Mouse (Mus musculus): ENCODE data around the gene Pimreg. TPM values are rescaled to one million over a fixed set of nuclear protein-coding genes. Genes with fewer than 3 reads are reported as not detected.

The Pimreg gene
- polyA plus RNA-seq, 1 experiment from 2014 or later: 19.4 TPM

DNA sequence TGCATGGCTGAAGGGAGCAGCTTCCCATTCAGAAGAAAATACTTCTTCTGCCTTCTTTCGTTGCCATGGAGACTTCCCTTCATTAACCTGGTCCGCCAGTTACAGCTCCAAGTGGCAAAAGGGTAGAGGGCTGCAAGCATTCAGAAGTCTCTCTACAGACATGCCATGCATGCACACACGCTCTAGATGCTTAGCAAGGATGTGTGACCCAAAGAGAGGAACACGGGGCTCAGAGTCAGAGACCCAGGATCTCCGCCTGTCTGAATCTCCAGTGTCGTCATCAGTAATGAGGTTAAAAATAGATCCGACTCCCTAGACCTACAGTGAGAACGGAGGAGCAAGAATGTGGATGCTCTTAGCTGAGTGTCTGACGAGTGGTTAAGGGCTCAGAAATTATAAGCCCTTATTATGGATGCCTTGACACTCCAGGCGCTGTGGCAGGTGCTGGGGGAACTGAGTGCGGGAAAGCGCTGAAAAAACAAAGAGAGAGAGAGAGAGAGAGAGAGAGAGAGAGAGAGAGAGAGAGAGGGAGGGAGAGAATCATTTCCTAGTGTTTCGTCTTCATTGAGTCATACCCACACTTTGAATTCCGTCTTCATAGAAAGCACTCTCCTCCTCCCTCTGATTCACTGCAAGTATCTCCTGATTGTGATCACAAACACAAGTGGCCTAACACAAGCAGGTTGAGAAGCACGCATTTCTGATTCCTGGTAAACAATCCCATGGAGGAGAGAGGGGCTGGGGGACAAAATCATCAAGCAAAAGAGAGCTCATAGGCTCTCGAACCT is 2.0 kb upstream of the Pimreg start:
- Histone ChIP-seq H3K4me2 (ENCODE audit: low read length) (peak overlapping the region; percentile 49), H3K27ac (ENCODE audit: low read length) (peak overlapping the region; percentile 74), H3K9me3 (replicated peaks; ENCODE audit: control insufficient read depth, low read length, poor library complexity, severe bottlenecking) (no peaks in the 10 kb centered on the region), H3K4me1 (ENCODE audit: control insufficient read depth, insufficient read depth, low read length) (peaks cover 42% of the 10 kb centered on the region), H3K27me3 (ENCODE audit: control insufficient read depth, insufficient read depth, low read depth, low read length) (no peaks in the 10 kb centered on the region), H3K4me3 (ENCODE audit: low read depth, low read length) (0 out of 2 replicates have a peak overlapping the region, but pooled peaks have one; percentile 4), H3K36me3 (ENCODE audit: control insufficient read depth, insufficient read depth, low read length) (no peaks in the 10 kb centered on the region), H3K9ac (ENCODE audit: low read depth, low read length) (peak overlapping the region; percentile 40)
- ATAC-seq: peak; percentile 52
- WGBS: 14% methylated on average over 16 of the region's 16 CpGs

DNA sequence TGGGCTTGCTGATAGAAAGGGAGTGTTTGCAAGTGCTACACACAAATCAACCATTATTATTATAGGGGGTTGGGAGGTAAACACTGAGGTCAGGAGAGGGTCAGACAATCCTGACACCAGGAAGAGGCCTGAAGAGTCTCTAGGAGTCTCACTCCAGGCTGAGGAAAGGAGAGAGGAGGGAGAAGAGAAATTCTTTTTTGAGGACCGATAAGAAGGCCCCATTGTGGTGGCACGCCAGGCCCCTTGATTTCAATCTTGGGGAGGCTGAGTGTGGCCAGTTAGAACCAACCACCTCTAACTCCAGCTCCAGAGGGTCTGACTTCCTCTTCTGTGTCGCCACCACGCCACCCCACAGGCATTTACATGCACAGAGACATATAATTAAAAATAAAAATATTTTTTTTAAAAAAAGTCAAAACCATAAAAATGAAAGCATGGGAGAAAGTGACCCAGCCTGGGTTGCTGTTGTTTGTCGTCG is 503 bp upstream of the Pimreg start:
- ATAC-seq: no peak
- WGBS: 19% methylated on average over 6 of the region's 6 CpGs
- peak overlapping the region; percentile 62; the same call in 1 of the 2 replicates for H3K9ac ChIP-seq (ENCODE audit: low read depth, low read length)
- peak overlapping the region; percentile 53 for H3K4me3 ChIP-seq (ENCODE audit: low read depth, low read length)
- H3K27me3 ChIP-seq (ENCODE audit: control insufficient read depth, insufficient read depth, low read depth, low read length): no peaks in the 10 kb centered on the region
- H3K36me3 ChIP-seq (ENCODE audit: control insufficient read depth, insufficient read depth, low read length): no peaks in the 10 kb centered on the region
- H3K4me1 ChIP-seq (ENCODE audit: control insufficient read depth, insufficient read depth, low read length): peaks cover 42% of the 10 kb centered on the region
- H3K27ac ChIP-seq (ENCODE audit: low read length): no peak overlapping the region
- no peaks in the 10 kb centered on the region for H3K9me3 ChIP-seq (replicated peaks; ENCODE audit: control insufficient read depth, low read length, poor library complexity, severe bottlenecking)
- H3K4me2 ChIP-seq (ENCODE audit: low read length): peak overlapping the region; percentile 77

GRCm38 (mm10) chr11:72042631-72043030 is 799 bp downstream of the Pimreg start:
- Histone ChIP-seq H3K4me2 (ENCODE audit: low read length) (peak overlapping the region; percentile 77), H3K9me3 (replicated peaks; ENCODE audit: control insufficient read depth, low read length, poor library complexity, severe bottlenecking) (no peaks in the 10 kb centered on the region), H3K27ac (ENCODE audit: low read length) (no peak overlapping the region), H3K9ac (ENCODE audit: low read depth, low read length) (peak overlapping the region; percentile 52), H3K4me1 (ENCODE audit: control insufficient read depth, insufficient read depth, low read length) (peaks cover 42% of the 10 kb centered on the region), H3K36me3 (ENCODE audit: control insufficient read depth, insufficient read depth, low read length) (no peaks in the 10 kb centered on the region), H3K27me3 (ENCODE audit: control insufficient read depth, insufficient read depth, low read depth, low read length) (no peaks in the 10 kb centered on the region), H3K4me3 (ENCODE audit: low read depth, low read length) (peak overlapping the region; percentile 53)
- WGBS: under 1% methylated on average over 14 of the region's 14 CpGs
- no peak for ATAC-seq

DNA sequence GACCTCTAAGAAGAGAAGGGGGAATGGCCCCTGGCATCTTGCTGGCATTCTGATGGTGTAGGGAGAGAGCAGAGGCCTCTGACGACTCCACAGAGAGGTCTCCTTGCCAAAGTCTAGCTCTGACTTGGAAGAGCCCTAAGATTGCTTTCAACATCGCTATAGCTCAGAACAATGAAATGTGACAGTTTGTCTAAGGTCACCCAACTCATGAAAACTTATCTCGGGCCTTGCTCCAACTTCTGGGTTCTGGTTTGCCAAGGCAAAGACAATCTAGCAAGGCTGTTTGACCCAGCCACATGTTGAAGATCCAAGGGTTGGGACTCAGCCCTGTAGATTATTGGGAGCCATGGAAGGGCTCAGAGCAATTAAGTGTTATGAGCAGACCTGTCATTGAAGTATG is 2.4 kb downstream of the Pimreg start:
- H3K36me3 ChIP-seq (ENCODE audit: control insufficient read depth, insufficient read depth, low read length): no peaks in the 10 kb centered on the region
- no peaks in the 10 kb centered on the region for H3K9me3 ChIP-seq (replicated peaks; ENCODE audit: control insufficient read depth, low read length, poor library complexity, severe bottlenecking)
- H3K9ac ChIP-seq (ENCODE audit: low read depth, low read length): no peak overlapping the region
- peaks cover 31% of the 10 kb centered on the region for H3K4me1 ChIP-seq (ENCODE audit: control insufficient read depth, insufficient read depth, low read length)
- H3K4me2 ChIP-seq (ENCODE audit: low read length): no peak overlapping the region
- H3K4me3 ChIP-seq (ENCODE audit: low read depth, low read length): no peak overlapping the region
- ATAC-seq: no peak
- H3K27me3 ChIP-seq (ENCODE audit: control insufficient read depth, insufficient read depth, low read depth, low read length): no peaks in the 10 kb centered on the region
- no peak overlapping the region for H3K27ac ChIP-seq (ENCODE audit: low read length)
- 87% methylated on average over 3 of the region's 3 CpGs for WGBS

GRCm38 (mm10) chr11:72048730-72049129 is 6.9 kb downstream of the Pimreg start:
- no peaks in the 10 kb centered on the region for H3K9me3 ChIP-seq (replicated peaks; ENCODE audit: control insufficient read depth, low read length, poor library complexity, severe bottlenecking)
- peaks cover 11% of the 10 kb centered on the region for H3K4me1 ChIP-seq (ENCODE audit: control insufficient read depth, insufficient read depth, low read length)
- no peak overlapping the region for H3K4me3 ChIP-seq (ENCODE audit: low read depth, low read length)
- H3K4me2 ChIP-seq (ENCODE audit: low read length): no peak overlapping the region
- H3K27ac ChIP-seq (ENCODE audit: low read length): no peak overlapping the region
- no peak for ATAC-seq
- H3K27me3 ChIP-seq (ENCODE audit: control insufficient read depth, insufficient read depth, low read depth, low read length): peaks cover 2% of the 10 kb centered on the region
- WGBS: 47% methylated on average over 6 of the region's 6 CpGs
- no peaks in the 10 kb centered on the region for H3K36me3 ChIP-seq (ENCODE audit: control insufficient read depth, insufficient read depth, low read length)
- H3K9ac ChIP-seq (ENCODE audit: low read depth, low read length): no peak overlapping the region

GRCm38 (mm10) chr11:72049171-72049759 is 7.4 kb downstream of the Pimreg start:
- 76% methylated on average over 8 of the region's 8 CpGs for WGBS
- Histone ChIP-seq H3K4me1 (ENCODE audit: control insufficient read depth, insufficient read depth, low read length) (peaks cover 11% of the 10 kb centered on the region), H3K9me3 (replicated peaks; ENCODE audit: control insufficient read depth, low read length, poor library complexity, severe bottlenecking) (no peaks in the 10 kb centered on the region), H3K27me3 (ENCODE audit: control insufficient read depth, insufficient read depth, low read depth, low read length) (peaks cover 2% of the 10 kb centered on the region), H3K4me2 (ENCODE audit: low read length) (no peak overlapping the region), H3K9ac (ENCODE audit: low read depth, low read length) (no peak overlapping the region), H3K36me3 (ENCODE audit: control insufficient read depth, insufficient read depth, low read length) (no peaks in the 10 kb centered on the region), H3K4me3 (ENCODE audit: low read depth, low read length) (no peak overlapping the region), H3K27ac (ENCODE audit: low read length) (no peak overlapping the region)
- ATAC-seq: no peak

DNA sequence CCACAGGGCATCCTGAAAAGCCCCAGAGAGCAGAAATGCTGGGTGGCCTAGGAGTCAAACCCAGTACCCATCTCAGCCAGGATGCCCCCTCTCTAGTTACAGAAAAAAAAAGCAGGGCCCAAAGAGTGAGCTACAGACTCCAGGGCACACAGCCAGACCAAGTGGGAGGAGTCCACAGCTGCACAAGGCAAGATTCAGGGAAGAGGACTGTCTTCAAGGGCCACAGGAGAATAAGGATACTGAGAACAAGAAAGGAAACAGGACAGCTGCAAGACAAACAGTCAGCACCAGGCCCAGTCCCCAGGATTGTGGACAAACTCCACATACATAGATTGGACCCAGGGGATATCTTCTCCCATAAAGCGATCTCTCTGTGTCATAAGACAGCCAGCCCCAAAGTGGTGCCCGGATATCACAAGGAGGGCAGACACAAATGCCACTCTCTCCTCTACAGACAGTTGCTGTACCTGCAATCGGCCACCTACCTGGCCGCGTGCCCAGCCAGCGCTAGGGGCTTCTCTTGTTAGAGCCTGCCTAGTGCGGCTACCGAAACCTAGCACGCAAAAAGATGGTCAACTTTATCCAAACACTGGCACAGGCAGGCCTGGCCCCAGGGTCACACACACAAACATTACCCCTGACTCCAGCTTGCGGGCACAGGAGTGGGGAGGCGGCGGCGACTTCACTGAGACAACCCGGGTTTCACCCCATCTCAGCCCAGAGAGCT is 8.5 kb downstream of the Pimreg start:
- WGBS: 23% methylated on average over 14 of the region's 14 CpGs
- no peaks in the 10 kb centered on the region for H3K9me3 ChIP-seq (replicated peaks; ENCODE audit: control insufficient read depth, low read length, poor library complexity, severe bottlenecking)
- H3K27ac ChIP-seq (ENCODE audit: low read length): peak overlapping the region; percentile 78; the same call in 1 of the 2 replicates
- H3K4me1 ChIP-seq (ENCODE audit: control insufficient read depth, insufficient read depth, low read length): peaks cover 11% of the 10 kb centered on the region
- no peak; the same call in 1 of the 2 replicates for ATAC-seq
- H3K27me3 ChIP-seq (ENCODE audit: control insufficient read depth, insufficient read depth, low read depth, low read length): peaks cover 2% of the 10 kb centered on the region
- H3K4me3 ChIP-seq (ENCODE audit: low read depth, low read length): peak overlapping the region; percentile 53
- H3K4me2 ChIP-seq (ENCODE audit: low read length): peak overlapping the region; percentile 79
- no peaks in the 10 kb centered on the region for H3K36me3 ChIP-seq (ENCODE audit: control insufficient read depth, insufficient read depth, low read length)
- H3K9ac ChIP-seq (ENCODE audit: low read depth, low read length): peak overlapping the region; percentile 72

GRCm38 (mm10) chr11:72050895-72051858 is 9.3 kb downstream of the Pimreg start:
- peaks cover 11% of the 10 kb centered on the region for H3K4me1 ChIP-seq (ENCODE audit: control insufficient read depth, insufficient read depth, low read length)
- WGBS: 1% methylated on average over 45 of the region's 45 CpGs
- peak overlapping the region; percentile 79 for H3K4me2 ChIP-seq (ENCODE audit: low read length)
- peak; percentile 80 for ATAC-seq
- no peaks in the 10 kb centered on the region for H3K36me3 ChIP-seq (ENCODE audit: control insufficient read depth, insufficient read depth, low read length)
- H3K27me3 ChIP-seq (ENCODE audit: control insufficient read depth, insufficient read depth, low read depth, low read length): peaks cover 2% of the 10 kb centered on the region
- peak overlapping the region; percentile 78 for H3K27ac ChIP-seq (ENCODE audit: low read length)
- H3K4me3 ChIP-seq (ENCODE audit: low read depth, low read length): peak overlapping the region; percentile 53
- no peaks in the 10 kb centered on the region for H3K9me3 ChIP-seq (replicated peaks; ENCODE audit: control insufficient read depth, low read length, poor library complexity, severe bottlenecking)
- peak overlapping the region; percentile 72 for H3K9ac ChIP-seq (ENCODE audit: low read depth, low read length)
